Mouse (Mus musculus) stomach, postnatal 0 days (tissue): ENCODE data around the gene Csnka2ip.

Experiments used
- CTCF ChIP-seq: IDR thresholded peaks from 2 replicates; pipeline ENCODE4 v1.5.1; 2016; ENCODE audit warnings: antibody characterized with exemption, low read depth, mild to moderate bottlenecking, moderate library complexity
- EP300 ChIP-seq: optimal IDR thresholded peaks from 2 replicates; pipeline ENCODE3; 2016; ENCODE audit warnings: antibody characterized with exemption

- TF ChIP-seq CTCF, result no peak
- TF ChIP-seq EP300, result no peak
Observed at GRCm38 (mm10) chr16:64585599-64586261, 16.5 kb downstream of the Csnka2ip start.
